ENCODE assay signal across 21 mouse cellular contexts in genomic region chr5:119827341-119827740, GRCm38 (mm10). TPM values are rescaled to one million over a fixed set of nuclear protein-coding genes. Genes with fewer than 3 reads are reported as not detected.
"Had no signal": no experiment of that assay in that cellular context is flagged by ENCODE, and none has a peak within 500 bp of the region (broad histone marks: within the 10 kb centered on the region; RNA-seq: fewer than 3 reads in every experiment).

No protein-coding gene starts in this region.

- H3K4me2 ChIP-seq: neural tube, embryonic 13.5 days had no signal

- H3K36me3 ChIP-seq: limb, embryonic 13.5 days; midbrain, embryonic 10.5 days; neural tube, embryonic 13.5 days had no signal

- H3K9ac ChIP-seq: limb, embryonic 13.5 days; liver, embryonic 14.5 days; neural tube, embryonic 13.5 days had no signal

- H3K4me1 ChIP-seq: neural tube, embryonic 13.5 days had no signal

- H3K4me3 ChIP-seq: limb, embryonic 13.5 days; midbrain, embryonic 10.5 days; neural tube, embryonic 13.5 days had no signal

- ATAC-seq: midbrain, embryonic 16.5 days had no signal

- H3K9me3 ChIP-seq: limb, embryonic 13.5 days; midbrain, embryonic 10.5 days; neural tube, embryonic 13.5 days had no signal

- H3K27ac ChIP-seq: kidney, postnatal 0 days; limb, embryonic 13.5 days; liver, embryonic 14.5 days; midbrain, embryonic 10.5 days; neural tube, embryonic 13.5 days had no signal

- DNase-seq: kidney, adult 9 months; kidney, postnatal 36 days; layer of hippocampus, adult 9-11 months; layer of hippocampus, postnatal 36 days; lung, adult 2 months; retina, postnatal 1 day; right cerebral cortex, postnatal 4 days; spleen, adult 18-20 months; thymus, adult 18-20 months; thymus, postnatal 14 days had no signal

RNA-seq across cellular contexts. Expression of gene Tbx5, which starts 5.1 kb away (rescaled TPM):
- total RNA-seq: layer of hippocampus, adult 18-20 months; layer of hippocampus, postnatal 36 days; left cerebral cortex, adult 8-10 months; left cerebral cortex, postnatal 25 days; liver, adult 2 months; megakaryocyte, adult 5-6 weeks had no signal
- polyA plus RNA-seq: kidney, postnatal 0 days; liver, adult 2 months; midbrain, embryonic 16.5 days had no signal
